Mouse (Mus musculus): ENCODE measurements around the gene Lrrc74b.
"Not testable (repeated sequence)": the region's sequence is repeated elsewhere in the genome, so short reads cannot be mapped to it uniquely, and the experiment has no call there.

Gene Lrrc74b

DNA sequence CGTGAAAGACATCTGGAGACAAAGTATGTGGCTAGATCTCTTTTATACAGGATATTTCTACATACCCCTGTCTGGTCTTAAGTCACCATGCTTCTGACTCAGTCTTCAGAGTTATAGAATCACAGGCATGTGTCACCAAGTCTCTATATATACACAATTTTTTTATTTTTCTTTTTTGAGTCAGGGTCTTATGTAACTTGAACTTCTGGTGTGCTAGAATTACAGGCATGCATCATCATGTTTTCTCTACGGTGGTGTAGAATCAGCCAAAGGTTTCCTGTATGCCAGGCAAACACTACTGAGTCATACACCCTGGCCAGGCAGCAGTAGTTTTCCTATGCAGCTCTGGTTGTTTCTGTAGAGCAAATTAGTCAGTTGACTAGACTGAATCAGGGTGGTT is 18.4 kb downstream of the Lrrc74b start:
- DNase-seq: no peak

DNA sequence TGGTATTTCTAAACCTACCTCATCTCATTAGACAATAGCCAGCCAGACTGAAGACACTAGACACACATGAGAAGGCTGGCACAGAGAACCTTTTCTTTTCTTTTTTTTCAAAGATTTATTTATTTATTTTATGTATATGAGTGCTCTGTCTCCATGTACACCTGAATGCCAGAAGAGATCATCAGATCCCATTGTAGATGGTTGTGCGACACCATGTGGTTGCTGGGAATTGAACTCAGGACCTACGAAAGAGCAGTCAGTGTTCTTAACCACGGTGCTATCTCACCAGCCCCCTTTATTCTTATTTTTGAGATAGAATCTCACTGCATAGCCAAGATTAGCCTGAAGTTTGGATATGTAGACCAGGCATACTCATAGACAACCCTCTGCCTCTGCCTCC is 24.5 kb downstream of the Lrrc74b start:
- DNase-seq: no peak

DNA sequence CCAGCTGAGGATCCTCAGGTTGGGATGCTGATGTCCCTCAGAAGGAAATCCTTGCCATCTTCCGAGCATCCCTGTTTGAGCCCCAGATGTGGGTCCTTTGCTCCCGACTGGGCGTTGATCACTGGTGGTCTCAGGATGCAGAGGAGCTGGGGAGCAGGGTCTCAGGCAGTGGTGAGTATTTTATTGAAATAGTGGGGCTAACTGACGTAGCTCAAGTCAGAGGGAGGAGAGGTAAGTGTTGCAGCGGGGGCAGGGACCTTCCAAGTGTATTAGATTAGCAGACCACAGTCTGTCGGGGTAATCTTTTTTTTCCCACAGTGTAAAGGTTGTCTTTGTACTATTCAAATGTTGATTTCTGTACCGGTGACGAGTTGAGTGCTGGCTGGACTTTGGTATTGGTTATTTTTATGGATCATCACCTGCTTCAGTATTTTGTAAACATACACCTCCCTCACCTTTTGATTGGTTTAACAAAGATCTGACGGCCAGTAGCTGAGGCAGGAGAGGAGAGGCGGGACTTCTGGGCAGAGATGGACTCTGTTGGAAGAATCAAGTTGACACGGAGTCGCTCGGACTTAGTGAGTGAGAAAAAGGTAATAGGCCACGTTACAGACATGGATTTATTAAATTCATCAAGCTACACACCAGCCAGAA is 28.2 kb downstream of the Lrrc74b start:
- no peak for DNase-seq

DNA sequence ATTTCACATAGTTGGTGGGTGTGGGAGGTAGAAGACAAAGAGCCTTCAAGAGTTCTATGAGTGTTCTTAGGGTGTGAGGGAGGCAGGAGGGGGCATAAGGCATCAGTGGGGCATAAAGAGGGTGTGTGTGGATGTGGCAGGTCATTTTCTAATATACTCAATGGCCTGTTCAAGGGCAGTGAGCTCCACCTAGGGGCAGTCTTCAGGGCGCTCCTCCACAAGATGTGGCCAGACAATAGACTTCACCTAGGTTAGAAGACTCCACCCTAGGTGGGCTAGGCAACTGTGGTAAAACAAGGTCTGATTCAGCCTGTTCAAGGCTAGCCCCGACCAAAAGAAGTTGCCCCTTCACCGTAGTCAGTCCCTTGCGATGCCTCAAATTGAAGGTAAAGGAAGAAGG is 28.8 kb downstream of the Lrrc74b start:
- DNase-seq: peak in 1 of 2 experiments; percentile 64

DNA sequence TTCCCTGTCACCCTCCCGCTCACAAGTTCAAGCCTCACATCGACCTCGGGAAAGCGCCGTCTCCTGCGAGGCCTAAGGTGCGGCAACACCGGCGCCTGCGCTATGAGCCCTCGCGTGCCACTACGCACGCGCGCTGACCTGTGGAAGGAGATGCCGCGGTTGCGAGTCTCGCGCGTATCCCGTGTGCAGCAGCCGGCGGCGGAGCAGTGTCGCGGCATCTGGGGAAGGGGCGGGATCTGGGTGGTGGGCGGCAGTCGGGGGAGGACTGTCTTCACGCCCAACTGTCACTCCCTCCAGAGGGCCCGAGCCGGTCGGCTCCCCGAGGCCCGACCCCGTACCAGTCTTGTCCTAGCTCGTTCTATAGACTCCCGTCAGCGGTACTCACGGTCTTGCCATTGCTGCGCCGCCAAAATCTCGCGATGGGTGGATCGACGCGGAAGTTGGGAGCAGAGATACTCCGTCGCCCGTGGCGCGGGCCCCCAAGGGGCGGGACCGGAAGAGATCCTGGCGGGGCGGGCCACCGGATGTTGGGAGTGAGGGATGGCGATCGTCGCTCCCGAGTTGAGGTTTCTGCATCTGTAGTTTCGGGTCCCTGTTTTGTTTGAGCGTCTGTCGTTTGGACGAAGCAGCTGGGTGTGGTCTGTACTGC is 30.3 kb downstream of the Lrrc74b start, which contains the start of gene Thap7:
Gene Thap7, minus strand, starts transcription at position 497 of the 649 bp plus-strand sequence.
- peak; percentile 95 for DNase-seq

DNA sequence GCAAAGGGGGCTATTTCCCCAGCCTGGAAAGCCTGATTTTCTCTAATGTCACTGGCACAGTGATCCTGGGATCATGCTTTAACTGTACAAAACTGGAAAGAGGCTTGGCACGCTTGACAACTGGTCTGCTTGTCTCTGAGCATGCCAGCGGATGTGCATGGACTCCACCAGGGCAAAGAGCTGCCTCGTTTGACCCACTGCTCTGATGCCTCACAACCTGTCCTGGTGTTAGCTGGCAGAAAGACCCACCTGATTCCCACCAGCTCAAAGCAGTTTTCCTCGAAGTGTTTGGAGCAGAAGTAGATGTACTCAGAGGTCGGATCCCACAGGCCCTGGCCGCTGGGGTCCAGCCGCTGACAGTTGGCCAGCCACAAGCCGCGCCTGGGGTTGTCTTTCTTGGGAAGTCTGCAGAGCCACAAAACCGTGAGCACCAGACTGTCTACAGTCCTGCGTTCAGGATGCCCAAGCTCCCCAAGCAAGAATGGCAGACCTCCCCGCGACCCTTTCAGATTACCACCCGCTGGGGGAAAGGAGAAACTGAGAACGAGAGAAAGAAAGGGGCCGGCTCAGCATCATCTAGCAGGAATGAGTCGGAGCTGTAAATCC is 31.0 kb downstream of the Lrrc74b start:
- DNase-seq: no peak

DNA sequence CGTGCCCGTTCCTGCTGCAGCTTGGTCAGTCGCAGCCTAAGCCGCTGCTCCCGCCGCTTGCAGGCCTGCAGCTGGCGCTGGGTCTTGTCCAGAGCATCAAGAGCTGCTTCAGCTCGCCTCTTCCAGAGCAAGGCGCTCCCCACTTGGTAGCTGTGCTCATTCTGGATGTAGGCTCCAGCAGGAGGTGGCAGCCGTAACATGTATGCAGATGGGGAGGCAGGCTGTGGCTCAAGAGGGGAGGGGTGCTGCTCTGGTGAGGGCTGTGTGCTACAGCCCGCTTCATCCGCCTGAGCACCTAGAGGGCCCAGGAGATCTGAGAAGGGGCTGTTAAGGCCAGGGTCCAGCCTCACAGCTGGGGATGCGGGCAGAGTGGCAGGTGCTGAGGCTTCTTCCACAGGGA is 32.8 kb downstream of the Lrrc74b start:
- DNase-seq: no peak

DNA sequence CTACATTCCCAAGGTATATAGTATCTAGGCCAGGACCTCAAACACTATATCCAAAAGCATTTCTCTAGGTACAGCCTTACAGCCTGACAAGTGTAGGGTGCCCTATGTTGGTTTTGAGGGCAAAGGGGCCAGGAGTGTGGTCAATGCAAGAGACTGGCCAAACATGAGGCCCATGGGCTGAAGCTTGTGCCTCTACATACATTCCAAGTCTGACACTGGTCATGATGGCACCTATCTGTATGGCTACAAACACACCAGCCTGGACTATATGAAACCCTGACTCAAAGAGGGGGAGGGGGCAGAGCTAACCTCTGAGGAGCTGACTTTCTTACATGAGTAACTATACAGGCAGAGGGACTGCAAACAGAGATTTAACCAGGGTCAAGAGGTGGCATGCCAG is 33.4 kb downstream of the Lrrc74b start:
- DNase-seq: no peak

DNA sequence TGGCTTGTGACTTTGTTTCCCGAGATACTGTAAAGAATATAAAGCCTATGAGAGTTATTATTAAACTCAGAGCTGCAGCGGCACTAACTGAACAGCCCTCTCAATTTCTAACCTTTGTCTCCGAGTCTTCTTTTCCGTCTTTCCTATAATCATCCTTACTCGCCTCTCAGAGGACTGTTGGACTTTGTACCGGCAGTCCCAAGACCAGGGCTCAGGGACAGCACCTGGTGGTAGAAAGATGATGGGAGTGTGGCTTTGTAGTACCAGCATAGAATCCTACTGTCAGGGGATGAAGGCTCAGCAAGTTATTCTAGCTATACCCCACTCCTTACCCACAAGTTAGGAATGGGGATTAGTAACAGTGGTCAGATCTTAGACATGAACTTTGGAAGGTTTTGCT is 34.8 kb downstream of the Lrrc74b start:
- DNase-seq: peak; percentile 57 to 62

DNA sequence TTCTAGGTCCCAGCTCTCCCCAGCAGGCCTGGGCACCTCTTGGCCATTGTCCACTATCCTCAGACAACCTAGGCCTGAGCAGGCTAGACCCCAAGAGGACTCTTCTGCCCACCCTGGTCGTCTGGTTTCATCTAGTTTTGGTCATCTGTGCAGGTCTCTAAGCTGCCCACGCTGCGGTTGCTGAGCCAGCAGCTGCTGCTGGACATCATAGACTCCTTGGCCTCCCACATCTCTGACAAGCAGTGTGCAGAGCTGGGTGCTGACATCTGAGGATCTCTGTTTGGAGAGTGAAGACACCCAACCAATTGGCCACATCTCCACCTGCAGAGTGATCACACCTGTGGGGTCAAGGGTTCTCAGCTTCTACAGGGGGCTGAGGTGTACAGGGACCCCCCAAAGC is 35.5 kb downstream of the Lrrc74b start:
- no peak for DNase-seq

DNA sequence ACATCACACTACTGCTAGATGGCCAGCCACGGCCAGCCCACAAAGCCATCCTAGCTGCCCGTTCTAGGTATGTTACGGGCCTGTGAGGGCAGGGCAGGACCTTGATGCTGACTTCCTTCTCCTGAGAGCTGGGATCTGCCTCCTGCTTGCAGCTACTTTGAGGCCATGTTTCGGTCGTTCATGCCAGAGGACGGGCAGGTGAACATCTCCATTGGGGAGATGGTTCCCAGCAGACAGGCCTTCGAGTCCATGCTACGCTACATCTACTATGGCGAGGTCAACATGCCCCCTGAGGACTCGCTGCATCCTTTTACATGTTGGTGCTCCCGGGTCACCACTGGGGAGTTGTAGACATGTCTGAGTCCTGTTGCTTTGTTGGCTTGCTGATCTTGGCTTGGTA is 36.9 kb downstream of the Lrrc74b start:
- DNase-seq: no peak

DNA sequence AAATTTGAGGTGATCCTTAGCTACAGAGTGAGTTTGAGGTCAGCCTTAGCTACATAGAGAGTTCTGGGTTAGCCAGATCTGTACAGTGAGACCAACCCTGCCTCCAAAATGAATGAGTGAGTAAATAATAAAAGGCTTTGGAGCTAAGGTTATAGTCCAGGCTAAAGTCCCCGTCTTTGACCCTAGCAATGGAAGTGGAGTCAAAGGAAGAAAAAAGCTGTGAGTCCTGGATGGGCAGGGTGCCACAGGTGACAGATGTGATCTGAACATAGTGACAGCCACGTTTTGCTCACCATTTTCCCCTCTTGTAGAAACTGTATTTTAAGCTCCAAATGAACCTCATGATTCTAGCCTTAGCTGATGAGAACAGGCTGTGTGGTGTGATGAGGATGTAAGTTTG is 42.1 kb downstream of the Lrrc74b start:
- DNase-seq: no peak

DNA sequence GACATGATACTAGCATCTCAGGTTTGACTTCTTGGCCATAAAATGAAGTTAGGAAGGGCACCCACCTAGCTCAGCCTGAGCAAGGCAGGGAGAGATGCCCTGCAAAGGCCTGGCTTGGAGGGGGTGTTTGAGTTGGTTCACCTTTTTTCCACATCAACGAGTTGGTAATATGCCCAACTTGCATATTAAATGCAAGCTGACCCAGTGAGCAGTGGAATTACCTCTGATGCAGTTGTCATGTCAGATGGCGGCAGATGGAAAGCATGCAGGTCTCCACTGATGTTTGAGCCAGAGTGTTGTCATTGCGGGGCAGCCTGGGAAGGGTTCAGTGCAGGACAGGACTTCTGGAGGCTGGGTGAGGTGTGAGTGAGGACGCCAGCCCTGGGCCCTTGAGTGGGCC is 49.6 kb downstream of the Lrrc74b start:
- DNase-seq: no peak

DNA sequence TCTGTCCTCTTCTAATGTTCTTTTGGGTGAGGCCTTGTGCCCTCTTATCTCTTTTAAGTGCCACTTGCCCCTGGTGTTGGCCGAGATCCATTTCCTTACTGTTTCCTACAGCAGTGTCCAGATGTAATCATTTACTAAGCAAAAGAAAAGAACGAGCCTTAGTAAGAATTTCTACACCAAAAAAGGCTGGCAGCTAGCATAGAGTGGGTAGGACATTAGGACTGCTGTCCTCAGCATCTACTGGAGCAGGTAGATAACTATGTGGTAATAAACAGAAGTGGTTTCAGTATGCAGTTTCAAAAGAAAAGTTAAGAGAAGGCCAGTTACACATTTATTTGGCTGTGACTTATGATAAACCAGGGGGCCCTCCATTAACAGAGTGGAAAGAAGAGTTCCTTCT is 50.4 kb downstream of the Lrrc74b start:
- DNase-seq: peak; percentile 50 to 70

DNA sequence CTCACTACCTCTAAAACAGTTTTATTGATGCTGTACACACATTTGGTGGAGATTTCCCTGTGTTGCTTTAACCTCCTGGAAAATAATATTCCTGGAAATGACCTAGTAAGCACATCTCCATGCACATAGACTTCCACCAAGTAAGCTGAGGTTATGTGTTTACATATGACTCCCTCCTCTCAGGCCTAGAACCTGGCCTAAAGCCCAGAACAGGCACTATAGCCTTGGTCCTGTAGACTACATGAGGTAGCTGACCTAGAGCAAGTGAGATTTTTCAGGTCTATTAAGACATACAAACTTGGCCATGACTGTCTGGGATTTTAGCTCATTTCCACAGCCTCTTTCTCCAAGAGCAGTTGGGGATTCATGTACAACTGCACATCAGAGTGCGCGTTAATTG is 50.9 kb downstream of the Lrrc74b start:
- no peak for DNase-seq

DNA sequence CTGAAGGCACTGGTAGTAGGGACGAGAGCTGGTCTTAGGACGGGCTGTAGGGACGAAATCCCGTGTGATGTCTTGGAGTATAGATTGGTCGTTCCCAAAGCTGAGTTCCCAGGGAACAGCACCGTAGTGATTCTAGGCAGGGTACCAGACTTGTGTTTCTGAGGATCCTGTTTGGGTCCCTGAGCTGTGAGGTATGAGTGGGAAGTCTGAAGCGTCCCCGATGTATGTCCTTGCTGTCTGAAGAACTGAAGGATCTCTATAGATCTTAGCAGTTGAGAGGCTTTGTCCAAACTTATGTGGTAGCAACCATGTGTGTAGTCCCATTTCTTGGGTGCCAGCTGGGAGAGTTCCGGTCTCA is 51.8 kb downstream of the Lrrc74b start:
- no peak for DNase-seq

DNA sequence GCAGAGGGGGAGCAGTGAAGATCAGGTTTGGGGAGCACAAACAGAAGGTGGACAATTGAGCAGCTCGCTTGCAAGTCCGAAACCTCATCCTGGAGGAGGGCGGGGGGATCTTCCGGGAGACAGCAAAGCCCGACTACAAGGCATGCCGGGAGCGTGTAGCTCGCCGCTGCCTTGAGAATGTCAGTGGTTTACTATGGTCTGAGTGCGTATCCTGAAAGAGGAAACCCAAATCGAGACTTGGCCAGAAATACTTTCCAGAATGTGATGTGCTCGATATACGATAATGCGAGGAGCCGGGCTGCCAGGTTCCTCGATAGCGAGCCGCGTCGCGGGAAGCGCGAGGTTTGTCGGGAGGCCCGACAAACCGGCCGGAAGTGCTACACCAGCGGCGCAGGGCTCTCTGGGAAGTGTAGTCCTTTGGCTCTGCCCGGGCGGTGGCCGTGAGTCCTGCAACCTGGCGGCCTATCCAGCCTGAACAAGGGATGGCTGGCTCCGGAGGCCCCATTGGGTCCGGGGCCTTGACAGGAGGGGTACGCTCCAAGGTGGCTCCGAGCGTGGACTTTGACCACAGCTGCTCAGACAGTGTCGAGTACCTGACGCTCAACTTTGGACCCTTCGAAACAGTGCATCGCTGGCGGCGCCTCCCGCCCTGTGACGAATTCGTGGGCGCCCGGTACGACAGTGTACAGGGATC is 52.4 kb downstream of the Lrrc74b start, which contains the start of gene Lztr1:
Gene Lztr1, plus strand, starts transcription at position 143 of the 694 bp plus-strand sequence.
- peak; percentile 83 to 90 for DNase-seq

DNA sequence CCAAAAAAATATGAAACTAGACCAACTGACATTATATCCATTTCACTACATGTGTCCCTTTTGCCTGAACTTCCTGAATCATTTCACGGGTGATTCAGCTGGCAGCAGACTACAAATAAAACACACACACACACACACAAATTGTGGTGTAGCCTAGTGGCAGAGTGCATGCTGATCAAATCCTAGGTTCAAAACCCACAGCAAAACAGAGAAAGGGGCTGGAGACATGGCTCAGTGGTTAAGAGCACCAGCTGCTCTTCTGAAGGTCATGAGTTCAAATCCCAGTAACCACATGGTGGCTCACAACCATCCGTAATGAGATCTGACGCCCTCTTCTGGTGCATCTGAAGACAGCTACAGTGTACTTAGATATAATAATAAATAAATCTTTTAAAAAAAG is 53.0 kb downstream of the Lrrc74b start:
- not testable (repeated sequence) for DNase-seq

DNA sequence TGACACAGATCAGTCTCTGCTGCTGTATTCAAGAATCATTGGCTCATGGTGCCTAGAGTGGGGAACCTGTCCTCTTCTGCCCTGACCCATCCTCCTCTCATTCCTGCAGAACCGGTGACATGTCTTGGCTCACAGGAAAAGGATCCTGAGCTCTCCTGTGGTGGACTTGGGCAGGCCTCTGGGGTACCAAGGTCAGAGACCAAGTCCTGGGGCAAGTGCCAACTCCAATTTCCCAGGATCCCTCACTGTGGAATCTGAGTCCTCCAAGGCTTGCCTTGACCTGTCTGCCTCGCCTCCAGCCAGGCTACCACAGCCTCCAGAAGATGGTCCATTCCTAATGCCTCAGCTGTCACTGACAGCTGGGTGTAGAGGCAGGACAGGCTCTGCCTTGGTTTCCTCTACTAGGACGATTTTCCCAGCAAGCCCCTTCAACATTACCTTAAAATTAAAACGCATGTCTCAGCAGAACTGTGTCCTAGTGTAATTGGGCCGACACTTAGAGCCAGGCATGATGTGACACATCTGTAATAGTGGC is 54.0 kb downstream of the Lrrc74b start:
- DNase-seq: peak; percentile 64 to 72

DNA sequence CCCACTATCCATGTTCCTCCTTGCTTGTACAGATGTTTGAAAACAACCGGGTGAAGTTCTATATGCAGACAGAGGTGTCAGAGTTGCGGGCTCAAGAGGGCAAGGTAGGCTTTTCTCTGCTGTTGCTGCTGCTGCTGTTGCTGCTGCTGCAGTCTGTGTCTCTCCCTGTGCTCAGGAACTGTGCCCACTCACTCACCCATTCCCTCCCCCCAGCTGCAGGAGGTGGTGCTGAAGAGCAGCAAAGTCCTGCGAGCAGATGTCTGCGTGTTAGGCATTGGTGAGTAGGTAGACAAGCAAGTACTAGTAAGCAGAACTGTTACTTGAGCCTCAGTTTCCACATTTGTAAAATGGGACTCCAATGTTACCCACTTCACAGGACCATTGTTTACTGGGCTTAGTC is 58.4 kb downstream of the Lrrc74b start:
- no peak for DNase-seq

DNA sequence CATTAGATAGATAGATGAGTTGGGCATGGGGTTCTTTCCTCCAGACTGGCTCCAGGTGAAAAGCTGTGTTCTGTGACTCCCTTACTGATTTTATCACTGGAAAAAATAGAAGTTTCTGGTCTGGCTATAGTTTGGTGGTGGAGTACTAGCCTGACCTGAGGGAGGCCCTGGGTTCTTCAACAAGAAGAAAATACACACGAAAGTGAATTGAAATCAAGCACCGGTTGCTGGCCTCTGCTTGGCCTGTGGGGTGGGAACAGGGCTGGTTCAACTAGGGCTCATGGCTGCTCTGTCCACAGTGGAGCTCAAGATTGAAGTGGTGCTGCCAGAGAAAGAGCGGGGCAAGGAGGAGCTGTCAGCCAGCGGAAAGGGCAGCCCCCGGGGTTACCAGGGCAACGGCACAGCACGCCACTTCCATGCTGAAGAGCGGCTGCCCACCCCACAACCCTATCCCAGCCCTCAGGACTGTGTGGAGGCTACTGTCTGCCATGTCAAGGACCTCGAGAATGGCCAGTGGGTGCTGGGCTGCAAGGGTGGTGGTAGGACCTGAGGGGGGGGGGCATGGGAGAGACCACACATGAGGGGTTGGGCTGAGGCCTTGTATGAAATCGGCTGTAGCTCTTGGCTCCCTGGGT is 61.7 kb downstream of the Lrrc74b start:
- no peak for DNase-seq

DNA sequence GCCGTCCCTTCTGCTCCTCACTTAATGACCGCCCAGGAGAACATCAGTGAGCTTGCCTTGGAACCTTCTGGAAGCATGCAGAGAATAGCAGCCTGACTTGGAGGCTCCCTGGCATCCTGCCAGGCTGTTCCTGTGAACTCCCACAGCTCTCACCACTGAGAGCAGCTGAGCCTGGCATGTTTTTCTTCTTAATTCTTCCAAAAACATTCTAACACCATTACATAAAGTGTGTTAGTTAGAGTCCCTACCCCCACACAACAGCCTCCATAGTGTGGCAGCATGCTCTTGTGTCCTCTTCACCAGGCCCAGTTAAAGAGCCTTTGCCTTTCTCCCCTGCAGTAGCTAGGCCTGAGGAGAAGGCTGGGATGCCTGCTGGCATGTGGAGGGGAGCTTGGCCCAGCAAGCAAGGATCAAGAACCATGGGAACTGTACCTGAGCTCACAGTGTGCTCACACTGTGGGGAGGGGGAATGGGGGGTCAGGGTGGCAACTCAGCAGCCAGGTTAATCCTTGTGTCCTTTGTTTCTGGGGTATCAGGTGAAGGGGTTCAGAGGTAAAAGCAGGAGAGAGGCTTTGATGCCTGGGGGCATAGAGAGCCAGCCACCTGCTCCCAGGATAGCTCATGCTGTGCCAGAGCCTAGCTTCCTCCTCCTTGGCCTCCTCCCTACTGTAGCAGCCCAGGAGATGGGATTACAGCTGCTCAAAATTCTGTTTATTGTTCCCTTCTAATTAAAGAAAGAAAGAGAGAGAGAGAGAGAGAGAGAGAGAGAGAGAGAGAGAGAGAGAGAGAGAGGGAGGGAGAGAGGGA is 64.3 kb downstream of the Lrrc74b start:
- DNase-seq: peak; percentile 33 to 46

Data from kidney, adult 8-10 months (tissue).